Mouse (Mus musculus): ENCODE data around the gene Stk4. TPM values are rescaled to one million over a fixed set of nuclear protein-coding genes. Genes with fewer than 3 reads are reported as not detected.

Gene Stk4
- total RNA-seq, 1 experiment = 58.5 TPM

DNA sequence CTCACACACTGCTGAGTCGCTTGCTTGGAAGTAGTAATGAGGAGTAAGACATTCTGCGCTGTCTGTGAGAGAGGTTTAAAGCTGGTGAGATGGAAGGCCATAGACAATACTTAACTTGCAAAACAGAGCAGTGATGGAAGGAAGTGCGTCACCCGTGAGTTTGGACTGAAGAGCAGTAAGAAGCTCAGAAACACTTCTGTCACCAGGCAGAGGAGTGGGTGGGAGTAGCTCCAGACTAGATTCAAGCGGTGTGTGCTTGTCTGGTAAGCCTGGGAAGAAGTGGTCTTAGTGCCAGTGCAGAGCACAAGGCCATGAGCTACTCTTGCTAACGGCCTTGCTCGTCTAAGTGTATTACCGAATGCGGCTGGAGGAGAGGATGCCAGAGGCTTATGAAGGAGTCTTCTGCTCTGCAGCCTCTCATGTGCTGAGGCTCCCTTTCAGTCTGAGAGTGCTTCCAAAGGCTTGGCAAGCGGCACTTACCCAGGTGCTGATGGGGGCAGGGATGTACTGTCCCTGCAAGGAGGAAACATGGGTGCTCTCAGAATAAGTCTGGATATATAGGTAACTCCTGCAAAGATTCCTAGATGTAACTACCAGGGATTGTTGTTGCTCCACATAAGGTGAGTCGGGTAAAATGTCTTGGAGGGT lies 28.6 kb downstream of the Stk4 start:
- Histone ChIP-seq H3K9ac (ENCODE audit: insufficient read depth, low read depth, low read length, poor library complexity, severe bottlenecking) (no peak overlapping the region), H3K36me3 (ENCODE audit: control insufficient read depth, insufficient read depth, low read length, poor library complexity, severe bottlenecking) (peaks cover 30% of the 10 kb centered on the region), H3K4me3 (ENCODE audit: insufficient read depth in 1 of 2, low read depth in 1 of 2, low read length in 2 of 2, poor library complexity in 1 of 2, severe bottlenecking in 1 of 2) (no peak overlapping the region), H3K9me3 (ENCODE audit: control insufficient read depth, insufficient read depth, low read depth, low read length) (no peaks in the 10 kb centered on the region), H3K4me1 (ENCODE audit: control insufficient read depth in 2 of 2, insufficient read depth in 2 of 2, low read length in 2 of 2, poor library complexity in 1 of 2) (no peaks in the 10 kb centered on the region), H3K27ac (ENCODE audit: insufficient read depth, low read depth, low read length, poor library complexity, severe bottlenecking) (no peak overlapping the region)
- DNase-seq (ENCODE audit: low read depth, low spot score) = no peak
- in situ Hi-C loops (cut with MboI; ENCODE audit: low sequenced_read_pairs in 2 of 2, unreplicated experiment in 2 of 2) = no loop called here
- TF ChIP-seq HCFC1 (IDR thresholded peaks at IDR 0.05; ENCODE audit: borderline replicate concordance, insufficient read depth, low read length) = no peak
- TF ChIP-seq CHD2 (IDR thresholded peaks at IDR 0.05; ENCODE audit: low read depth, low read length) = no peak
- TF ChIP-seq MAFK (IDR thresholded peaks at IDR 0.05; ENCODE audit: insufficient read depth, low read depth, low read length) = no peak
- TF ChIP-seq ZNF384 (IDR thresholded peaks at IDR 0.05; ENCODE audit: low read depth, low read length) = no peak
- no peak for TF ChIP-seq ZC3H11A (IDR thresholded peaks at IDR 0.05; ENCODE audit: borderline replicate concordance, low read depth, low read length)

DNA sequence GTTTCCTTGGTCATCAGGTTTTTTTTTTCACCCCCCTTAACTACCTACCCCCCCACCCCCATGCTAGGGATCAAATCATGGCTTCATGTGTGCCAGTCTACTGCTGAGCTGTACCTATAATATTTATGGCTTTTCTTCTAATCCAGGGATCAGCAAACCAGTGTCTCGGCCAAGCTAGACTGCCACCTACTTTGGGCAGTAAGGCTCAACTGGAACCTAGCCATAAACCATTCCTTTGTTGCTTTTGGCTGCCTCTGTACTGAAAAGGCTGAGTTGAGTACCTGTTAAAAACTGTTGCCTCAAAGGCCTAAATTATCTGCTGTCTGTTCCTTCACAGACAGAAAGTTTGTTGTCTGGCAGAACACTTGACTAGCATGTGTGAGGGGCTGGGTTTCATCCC lies 31.8 kb downstream of the Stk4 start:
- Histone ChIP-seq H3K9me3 (ENCODE audit: control insufficient read depth, insufficient read depth, low read depth, low read length) (no peaks in the 10 kb centered on the region), H3K27ac (ENCODE audit: insufficient read depth, low read depth, low read length, poor library complexity, severe bottlenecking) (no peak overlapping the region), H3K4me1 (ENCODE audit: control insufficient read depth in 2 of 2, insufficient read depth in 2 of 2, low read length in 2 of 2, poor library complexity in 1 of 2) (no peaks in the 10 kb centered on the region), H3K9ac (ENCODE audit: insufficient read depth, low read depth, low read length, poor library complexity, severe bottlenecking) (no peak overlapping the region), H3K36me3 (ENCODE audit: control insufficient read depth, insufficient read depth, low read length, poor library complexity, severe bottlenecking) (peaks cover 31% of the 10 kb centered on the region), H3K4me3 (ENCODE audit: insufficient read depth in 1 of 2, low read depth in 1 of 2, low read length in 2 of 2, poor library complexity in 1 of 2, severe bottlenecking in 1 of 2) (no peak overlapping the region)
- DNase-seq (ENCODE audit: low read depth, low spot score) = no peak
- in situ Hi-C loops (cut with MboI; ENCODE audit: low sequenced_read_pairs in 2 of 2, unreplicated experiment in 2 of 2) = loop anchor here in 1 of 2 experiments (10.0 kb wide), 1 partner anchor 243 kb away; no protein-coding TSS in a partner anchor
- TF ChIP-seq MAFK (IDR thresholded peaks at IDR 0.05; ENCODE audit: insufficient read depth, low read depth, low read length) (no peak), CHD2 (IDR thresholded peaks at IDR 0.05; ENCODE audit: low read depth, low read length) (no peak), ZNF384 (IDR thresholded peaks at IDR 0.05; ENCODE audit: low read depth, low read length) (no peak), HCFC1 (IDR thresholded peaks at IDR 0.05; ENCODE audit: borderline replicate concordance, insufficient read depth, low read length) (no peak), ZC3H11A (IDR thresholded peaks at IDR 0.05; ENCODE audit: borderline replicate concordance, low read depth, low read length) (no peak)

DNA sequence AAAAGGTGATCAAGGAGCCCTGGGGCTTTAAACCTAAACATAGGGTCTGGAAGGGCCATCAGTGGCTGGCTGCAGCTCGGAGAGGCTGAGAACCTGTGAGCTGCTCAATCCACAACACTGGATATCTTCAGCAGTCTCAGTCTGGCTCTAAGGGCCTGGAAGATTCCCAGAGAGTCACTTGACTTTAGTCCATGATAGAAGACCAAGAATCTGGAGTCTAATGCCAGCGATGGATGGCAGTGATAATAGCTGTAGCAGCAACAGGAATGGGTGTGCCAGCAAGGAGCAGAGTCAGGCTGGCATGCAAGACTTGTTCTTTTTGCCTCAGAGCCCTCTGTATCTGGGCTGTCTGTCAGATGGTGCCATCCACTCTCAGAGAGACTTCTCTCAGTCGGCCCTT lies 32.2 kb downstream of the Stk4 start:
- Histone ChIP-seq H3K9me3 (ENCODE audit: control insufficient read depth, insufficient read depth, low read depth, low read length) (no peaks in the 10 kb centered on the region), H3K27ac (ENCODE audit: insufficient read depth, low read depth, low read length, poor library complexity, severe bottlenecking) (no peak overlapping the region), H3K36me3 (ENCODE audit: control insufficient read depth, insufficient read depth, low read length, poor library complexity, severe bottlenecking) (peaks cover 31% of the 10 kb centered on the region), H3K9ac (ENCODE audit: insufficient read depth, low read depth, low read length, poor library complexity, severe bottlenecking) (no peak overlapping the region), H3K4me3 (ENCODE audit: insufficient read depth in 1 of 2, low read depth in 1 of 2, low read length in 2 of 2, poor library complexity in 1 of 2, severe bottlenecking in 1 of 2) (no peak overlapping the region), H3K4me1 (ENCODE audit: control insufficient read depth in 2 of 2, insufficient read depth in 2 of 2, low read length in 2 of 2, poor library complexity in 1 of 2) (no peaks in the 10 kb centered on the region)
- DNase-seq (ENCODE audit: low read depth, low spot score) = no peak
- TF ChIP-seq HCFC1 (IDR thresholded peaks at IDR 0.05; ENCODE audit: borderline replicate concordance, insufficient read depth, low read length) (no peak), ZNF384 (IDR thresholded peaks at IDR 0.05; ENCODE audit: low read depth, low read length) (no peak), MAFK (IDR thresholded peaks at IDR 0.05; ENCODE audit: insufficient read depth, low read depth, low read length) (no peak), CHD2 (IDR thresholded peaks at IDR 0.05; ENCODE audit: low read depth, low read length) (no peak)
- in situ Hi-C loops (cut with MboI; ENCODE audit: low sequenced_read_pairs in 2 of 2, unreplicated experiment in 2 of 2) = loop anchor here in 1 of 2 experiments (10.0 kb wide), 1 partner anchor 242 kb away; no protein-coding TSS in a partner anchor

DNA sequence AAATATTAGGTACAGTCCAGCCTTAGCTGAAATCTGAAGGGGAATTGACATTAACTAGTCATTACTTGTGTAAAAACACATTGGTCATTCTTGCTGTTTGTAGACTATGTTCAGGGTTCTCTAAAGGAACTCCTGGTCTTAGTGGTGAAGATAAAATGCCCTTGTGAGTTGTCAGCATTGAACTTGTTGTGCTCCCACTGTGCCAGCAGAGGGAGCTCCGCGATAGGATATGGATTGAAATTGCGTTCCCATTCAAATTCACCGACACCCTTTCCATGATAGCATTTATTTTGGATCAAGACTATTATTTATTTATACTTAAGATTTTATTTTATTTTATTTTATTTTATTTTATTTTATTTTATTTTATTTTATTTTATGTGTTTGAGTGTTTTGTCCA lies 33.4 kb downstream of the Stk4 start:
- H3K36me3 ChIP-seq (ENCODE audit: control insufficient read depth, insufficient read depth, low read length, poor library complexity, severe bottlenecking) = peaks cover 32% of the 10 kb centered on the region
- no peak overlapping the region for H3K9ac ChIP-seq (ENCODE audit: insufficient read depth, low read depth, low read length, poor library complexity, severe bottlenecking)
- no peaks in the 10 kb centered on the region for H3K9me3 ChIP-seq (ENCODE audit: control insufficient read depth, insufficient read depth, low read depth, low read length)
- in situ Hi-C loops (cut with MboI; ENCODE audit: low sequenced_read_pairs in 2 of 2, unreplicated experiment in 2 of 2) = loop anchor here in 1 of 2 experiments (10.0 kb wide), 1 partner anchor 241 kb away; no protein-coding TSS in a partner anchor
- H3K4me3 ChIP-seq (ENCODE audit: insufficient read depth in 1 of 2, low read depth in 1 of 2, low read length in 2 of 2, poor library complexity in 1 of 2, severe bottlenecking in 1 of 2) = no peak overlapping the region
- no peak overlapping the region for H3K27ac ChIP-seq (ENCODE audit: insufficient read depth, low read depth, low read length, poor library complexity, severe bottlenecking)
- no peaks in the 10 kb centered on the region for H3K4me1 ChIP-seq (ENCODE audit: control insufficient read depth in 2 of 2, insufficient read depth in 2 of 2, low read length in 2 of 2, poor library complexity in 1 of 2)
- peak; percentile 27 for DNase-seq (ENCODE audit: low read depth, low spot score)
- TF ChIP-seq ZNF384 (IDR thresholded peaks at IDR 0.05; ENCODE audit: low read depth, low read length) = peak; percentile 87; the same call in 1 of the 2 replicates
- no peak for TF ChIP-seq HCFC1 (IDR thresholded peaks at IDR 0.05; ENCODE audit: borderline replicate concordance, insufficient read depth, low read length)

All from ES-E14 (cell line).